Mouse (Mus musculus): ENCODE results near the gene Rorc. TPM values are rescaled to one million over a fixed set of nuclear protein-coding genes. Genes with fewer than 3 reads are reported as not detected.

Gene Rorc
- total and polyA plus RNA-seq, 3 experiments = not detected

DNA sequence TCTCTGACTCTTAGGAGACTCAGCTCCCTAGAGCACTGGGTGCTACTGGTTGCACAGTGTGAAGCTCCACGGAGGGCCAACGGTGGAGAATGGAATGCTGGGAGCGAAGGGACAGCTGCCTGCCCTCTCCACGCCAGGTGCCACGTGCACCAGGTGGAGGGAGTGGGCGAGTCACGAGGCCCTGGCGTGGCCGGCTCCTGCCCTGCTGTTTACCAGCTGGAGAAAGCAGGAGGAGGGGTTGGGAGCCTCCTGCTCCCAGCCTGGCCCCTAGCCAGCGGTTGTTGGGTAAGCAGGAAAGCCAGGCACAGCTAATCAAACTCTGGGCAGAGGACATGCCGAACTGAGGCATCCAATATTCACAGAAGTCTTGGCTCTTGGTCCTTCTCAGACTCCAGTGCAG, 957 bp upstream of the Rorc start:
- Histone ChIP-seq H3K4me1 (ENCODE audit: control insufficient read depth in 1 of 2, insufficient read depth in 2 of 2, low read length in 2 of 2) (peaks cover 0 to 4% of the 10 kb centered on the region in 2 experiments; a peak in 3 of 4 replicates), H3K9me3 (replicated peaks; ENCODE audit: insufficient read depth, low read length) (no peaks in the 10 kb centered on the region), H3K27me3 (ENCODE audit: control insufficient read depth in 1 of 2, insufficient read depth in 2 of 2, low read length in 2 of 2) (no peaks in the 10 kb centered on the region), H3K27ac (ENCODE audit: control insufficient read depth, low read depth, low read length) (no peak overlapping the region), H3K4me3 (ENCODE audit: control insufficient read depth in 1 of 2, insufficient read depth in 1 of 2, low read depth in 2 of 2, low read length in 2 of 2) (no peak overlapping the region), H3K79me2 (ENCODE audit: control insufficient read depth, insufficient read depth, low read length, poor library complexity) (no peaks in the 10 kb centered on the region), H3K36me3 (ENCODE audit: control insufficient read depth in 1 of 2, insufficient read depth in 2 of 2, low read length in 2 of 2) (peaks cover 0 to 6% of the 10 kb centered on the region in 2 experiments; a peak in 2 of 4 replicates), H3K9ac (ENCODE audit: control insufficient read depth, low read depth, low read length, poor library complexity, severe bottlenecking) (no peak overlapping the region)
- no peak for DNase-seq (ENCODE audit: low read depth, low spot score)
- TF ChIP-seq ELF1 (IDR thresholded peaks at IDR 0.05; ENCODE audit: low read depth, low read length) (no peak), ETS1 (IDR thresholded peaks at IDR 0.05; ENCODE audit: low read depth, low read length) (no peak), CHD2 (IDR thresholded peaks at IDR 0.05; ENCODE audit: low read length) (no peak), ZNF384 (IDR thresholded peaks at IDR 0.05; ENCODE audit: low read depth, low read length) (no peak), CTCF (IDR thresholded peaks at IDR 0.05 in 2 of 3, conservative IDR thresholded peaks at IDR 0.05 in 1 of 3; ENCODE audit: control insufficient read depth in 1 of 3, insufficient read depth in 1 of 3, low read depth in 2 of 3, low read length in 3 of 3, poor library complexity in 1 of 3, severe bottlenecking in 1 of 3) (no peak), MXI1 (IDR thresholded peaks at IDR 0.05; ENCODE audit: low read depth, low read length) (no peak), TBP (IDR thresholded peaks at IDR 0.05; ENCODE audit: low read depth, low read length) (no peak), MYC (IDR thresholded peaks at IDR 0.05; ENCODE audit: low read depth, low read length) (no peak), RAD21 (IDR thresholded peaks at IDR 0.05; ENCODE audit: low read depth, low read length) (no peak), USF2 (IDR thresholded peaks at IDR 0.05; ENCODE audit: borderline replicate concordance in 1 of 2, insufficient read depth in 1 of 2, low read depth in 1 of 2, low read length in 2 of 2) (no peak), BHLHE40 (IDR thresholded peaks at IDR 0.05; ENCODE audit: borderline replicate concordance, low read depth, low read length) (no peak), GABPA (IDR thresholded peaks at IDR 0.05; ENCODE audit: low read depth, low read length) (no peak), MYB (IDR thresholded peaks at IDR 0.05; ENCODE audit: low read depth, low read length) (no peak), JUND (IDR thresholded peaks at IDR 0.05; ENCODE audit: low read depth, low read length) (no peak), NELFE (IDR thresholded peaks at IDR 0.05; ENCODE audit: low read depth, low read length) (no peak)

DNA sequence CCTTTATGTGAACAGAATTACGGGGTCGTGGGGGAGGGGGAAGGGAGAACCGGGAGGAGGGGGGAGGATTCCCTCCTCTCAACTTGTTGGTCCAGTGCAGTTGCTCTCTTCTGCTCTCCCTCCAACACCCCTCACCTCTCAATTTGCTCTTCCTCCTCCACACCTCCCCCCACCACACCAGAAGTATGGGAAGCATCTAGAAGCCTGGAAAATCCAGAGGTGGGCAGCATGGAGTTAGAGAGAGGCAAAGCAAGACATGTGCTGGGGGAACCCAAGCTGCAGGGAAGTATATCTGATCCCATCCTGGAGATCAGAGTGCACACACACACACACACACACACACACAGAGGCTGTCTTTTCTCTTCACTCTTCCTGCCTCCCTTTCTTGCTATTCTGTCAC, 556 bp upstream of the Rorc start:
- no peak for DNase-seq (ENCODE audit: low read depth, low spot score)
- no peak overlapping the region for H3K4me3 ChIP-seq (ENCODE audit: control insufficient read depth in 1 of 2, insufficient read depth in 1 of 2, low read depth in 2 of 2, low read length in 2 of 2)
- peaks cover 0 to 4% of the 10 kb centered on the region in 2 experiments; a peak in 3 of 4 replicates for H3K4me1 ChIP-seq (ENCODE audit: control insufficient read depth in 1 of 2, insufficient read depth in 2 of 2, low read length in 2 of 2)
- H3K36me3 ChIP-seq (ENCODE audit: control insufficient read depth in 1 of 2, insufficient read depth in 2 of 2, low read length in 2 of 2) = peaks cover 0 to 6% of the 10 kb centered on the region in 2 experiments; a peak in 2 of 4 replicates
- no peaks in the 10 kb centered on the region for H3K27me3 ChIP-seq (ENCODE audit: control insufficient read depth in 1 of 2, insufficient read depth in 2 of 2, low read length in 2 of 2)
- no peak overlapping the region for H3K27ac ChIP-seq (ENCODE audit: control insufficient read depth, low read depth, low read length)
- no peak for TF ChIP-seq ZMIZ1 (IDR thresholded peaks at IDR 0.05; ENCODE audit: low read depth, low read length)
- TF ChIP-seq MYB (IDR thresholded peaks at IDR 0.05; ENCODE audit: low read depth, low read length) = no peak
- TF ChIP-seq MAZ (IDR thresholded peaks at IDR 0.05; ENCODE audit: low read depth, low read length) = no peak
- no peak for TF ChIP-seq POLR2AphosphoS2 (IDR thresholded peaks at IDR 0.05; ENCODE audit: low read length)
- no peak for TF ChIP-seq ZKSCAN1 (IDR thresholded peaks at IDR 0.05; ENCODE audit: low read depth, low read length)
- no peak for TF ChIP-seq SIN3A (IDR thresholded peaks at IDR 0.05; ENCODE audit: low read length)
- no peak for TF ChIP-seq GATA1 (IDR thresholded peaks at IDR 0.05; ENCODE audit: low read depth, low read length)
- TF ChIP-seq MXI1 (IDR thresholded peaks at IDR 0.05; ENCODE audit: low read depth, low read length) = no peak
- TF ChIP-seq SMC3 (IDR thresholded peaks at IDR 0.05; ENCODE audit: low read depth, low read length) = no peak
- TF ChIP-seq TAL1 (IDR thresholded peaks at IDR 0.05; ENCODE audit: low read length) = no peak
- TF ChIP-seq JUND (IDR thresholded peaks at IDR 0.05; ENCODE audit: low read depth, low read length) = no peak
- TF ChIP-seq EP300 (IDR thresholded peaks at IDR 0.05; ENCODE audit: low read depth in 1 of 2, low read length in 2 of 2) = no peak
- TF ChIP-seq HCFC1 (IDR thresholded peaks at IDR 0.05; ENCODE audit: low read depth, low read length) = no peak
- TF ChIP-seq CHD2 (IDR thresholded peaks at IDR 0.05; ENCODE audit: low read length) = no peak
- TF ChIP-seq GABPA (IDR thresholded peaks at IDR 0.05; ENCODE audit: low read depth, low read length) = no peak
- no peak for TF ChIP-seq NRF1 (IDR thresholded peaks at IDR 0.05; ENCODE audit: insufficient read depth, low read depth, low read length, poor library complexity, severe bottlenecking)
- TF ChIP-seq TBP (IDR thresholded peaks at IDR 0.05; ENCODE audit: low read depth, low read length) = no peak
- no peak for TF ChIP-seq MAX (IDR thresholded peaks at IDR 0.05; ENCODE audit: low read length)
- TF ChIP-seq ZNF384 (IDR thresholded peaks at IDR 0.05; ENCODE audit: low read depth, low read length) = no peak
- TF ChIP-seq KAT2A (conservative IDR thresholded peaks at IDR 0.05; ENCODE audit: low read depth, low read length) = no peak
- no peaks in the 10 kb centered on the region for H3K79me2 ChIP-seq (ENCODE audit: control insufficient read depth, insufficient read depth, low read length, poor library complexity)
- no peak overlapping the region for H3K9ac ChIP-seq (ENCODE audit: control insufficient read depth, low read depth, low read length, poor library complexity, severe bottlenecking)
- H3K9me3 ChIP-seq (replicated peaks; ENCODE audit: insufficient read depth, low read length) = no peaks in the 10 kb centered on the region

All from MEL (cell line).